Mouse (Mus musculus): ENCODE results near the gene Trim46. TPM values are rescaled to one million over a fixed set of nuclear protein-coding genes. Genes with fewer than 3 reads are reported as not detected.
A peak's percentile ranks its signal among the peaks of the same experiment; 100 is the strongest.

The Trim46 gene
- total and polyA plus RNA-seq, 2 experiments from 2014 or later, result 63.5 to 98.3 TPM

GRCm38 (mm10) chr3:89271760-89272159, 25.7 kb upstream of the Trim46 start:
- no peak overlapping the region for H3K9ac ChIP-seq

GRCm38 (mm10) chr3:89270891-89271290, 24.8 kb upstream of the Trim46 start:
- WGBS, result 43% methylated on average over 6 of the region's 6 CpGs
- peak overlapping the region; percentile 56; the same call in 1 of the 2 replicates for H3K4me3 ChIP-seq (ENCODE audit: low read depth, low read length)
- no peaks in the 10 kb centered on the region for H3K27me3 ChIP-seq (ENCODE audit: insufficient read depth, low read length)
- no peaks in the 10 kb centered on the region for H3K36me3 ChIP-seq (ENCODE audit: insufficient read depth)
- DNase-seq (peak; percentile 33), ATAC-seq (no peak)
- H3K9me3 ChIP-seq (ENCODE audit: low read length), result no peaks in the 10 kb centered on the region
- peaks cover 22% of the 10 kb centered on the region for H3K4me1 ChIP-seq (ENCODE audit: insufficient read depth)
- peak overlapping the region; percentile 70; the same call in 1 of the 2 replicates for H3K9ac ChIP-seq
- no peak for TF ChIP-seq CTCF (IDR thresholded peaks at IDR 0.05; ENCODE audit: low read depth)
- H3K27ac ChIP-seq (ENCODE audit: low read depth, low read length), result peak overlapping the region; percentile 74; the same call in 1 of the 2 replicates
- H3K4me2 ChIP-seq (ENCODE audit: low read depth), result peak overlapping the region; percentile 86

More at GRCm38 (mm10) chr3:89271760-89272159, 25.7 kb upstream of the Trim46 start:
- Histone ChIP-seq H3K36me3 (ENCODE audit: insufficient read depth) (no peaks in the 10 kb centered on the region), H3K27me3 (ENCODE audit: insufficient read depth, low read length) (no peaks in the 10 kb centered on the region), H3K4me1 (ENCODE audit: insufficient read depth) (peaks cover 19% of the 10 kb centered on the region), H3K9me3 (ENCODE audit: low read length) (no peaks in the 10 kb centered on the region), H3K4me3 (ENCODE audit: low read depth, low read length) (no peak overlapping the region), H3K27ac (ENCODE audit: low read depth, low read length) (no peak overlapping the region), H3K4me2 (ENCODE audit: low read depth) (no peak overlapping the region)
- DNase-seq (no peak), ATAC-seq (no peak)
- TF ChIP-seq CTCF (IDR thresholded peaks at IDR 0.05; ENCODE audit: low read depth), result no peak
- 54% methylated on average over 6 of the region's 6 CpGs for WGBS

DNA sequence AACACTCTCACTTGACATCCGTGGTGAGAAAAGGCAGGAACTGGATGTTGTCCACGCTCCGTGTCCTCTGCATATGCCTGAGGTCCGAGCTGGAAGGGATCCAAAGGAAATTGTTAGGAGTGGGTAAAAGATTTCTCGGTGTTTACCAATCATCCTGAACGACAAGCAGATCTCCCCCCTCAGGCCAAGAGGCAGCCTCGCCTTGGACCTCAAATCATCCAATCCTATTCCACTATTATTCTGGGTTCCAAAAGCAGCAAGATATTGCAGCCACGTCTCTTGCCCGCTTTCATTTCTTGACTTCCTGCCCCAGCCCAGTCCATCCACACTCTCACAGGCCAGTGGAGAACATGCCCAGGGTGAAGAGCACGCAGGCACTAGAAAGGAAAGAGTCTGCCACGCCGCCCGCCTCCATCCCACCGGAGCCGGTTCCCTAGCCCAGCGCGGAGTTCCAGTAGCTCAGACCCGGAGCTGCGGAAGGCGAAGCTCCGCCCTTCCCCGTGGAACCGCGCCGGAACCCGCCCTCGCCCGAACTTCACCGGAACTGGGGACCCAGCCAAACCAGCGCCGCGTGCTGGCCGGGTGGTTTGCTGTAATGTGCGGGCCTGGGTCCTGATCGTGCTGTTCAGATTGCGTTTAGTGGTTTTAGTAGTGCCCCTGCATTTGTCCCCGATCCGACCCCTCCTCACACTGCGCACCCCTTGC, 24.1 kb upstream of the Trim46 start, which contains the start of gene Slc50a1:
Gene Slc50a1 (minus strand): TSS at position 520 of the 705 bp plus-strand sequence.
- Histone ChIP-seq H3K27ac (ENCODE audit: low read depth, low read length) (peak within 1 kb of the TSS; percentile 74), H3K4me2 (ENCODE audit: low read depth) (peak within 1 kb of the TSS; percentile 86), H3K36me3 (ENCODE audit: insufficient read depth) (no peaks in the 10 kb centered on the region), H3K4me3 (ENCODE audit: low read depth, low read length) (peak within 1 kb of the TSS; percentile 56), H3K27me3 (ENCODE audit: insufficient read depth, low read length) (no peaks in the 10 kb centered on the region), H3K9me3 (ENCODE audit: low read length) (no peaks in the 10 kb centered on the region), H3K9ac (peak within 1 kb of the TSS; percentile 70), H3K4me1 (ENCODE audit: insufficient read depth) (peaks cover 25% of the 10 kb centered on the region)
- TF ChIP-seq CTCF (IDR thresholded peaks at IDR 0.05; ENCODE audit: low read depth), result peak; percentile 71
- peak; percentile 87 for DNase-seq
- ATAC-seq, result peak; percentile 80
- WGBS, result 3% methylated on average over 39 of the region's 39 CpGs

DNA sequence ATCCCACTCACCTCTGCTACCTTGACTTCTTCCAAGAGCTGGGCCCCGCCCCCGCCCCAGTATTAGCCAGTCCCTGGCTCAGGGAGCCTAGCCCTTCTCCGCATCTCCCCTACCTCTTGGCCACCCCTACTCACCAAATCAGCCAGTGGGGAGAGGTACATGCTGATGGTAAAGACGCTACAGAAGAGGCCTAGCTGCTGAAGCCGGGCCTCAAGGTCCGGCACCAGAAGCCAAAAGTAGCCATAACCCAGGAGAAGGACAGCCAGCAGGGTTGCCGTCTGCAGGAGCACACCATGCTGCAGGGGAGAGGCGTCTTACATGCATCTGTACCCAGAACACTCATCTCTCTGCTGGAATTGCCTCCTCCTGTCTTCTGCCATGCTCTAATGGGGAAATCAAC, 22.8 kb upstream of the Trim46 start:
- Histone ChIP-seq H3K4me2 (ENCODE audit: low read depth) (peak overlapping the region; percentile 86; the same call in 1 of the 2 replicates), H3K9me3 (ENCODE audit: low read length) (no peaks in the 10 kb centered on the region), H3K4me3 (ENCODE audit: low read depth, low read length) (no peak overlapping the region), H3K9ac (no peak overlapping the region), H3K4me1 (ENCODE audit: insufficient read depth) (peaks cover 25% of the 10 kb centered on the region), H3K27ac (ENCODE audit: low read depth, low read length) (no peak overlapping the region), H3K27me3 (ENCODE audit: insufficient read depth, low read length) (no peaks in the 10 kb centered on the region), H3K36me3 (ENCODE audit: insufficient read depth) (no peaks in the 10 kb centered on the region)
- no peak for TF ChIP-seq CTCF (IDR thresholded peaks at IDR 0.05; ENCODE audit: low read depth)
- ATAC-seq (no peak), DNase-seq (no peak)
- 54% methylated on average over 8 of the region's 8 CpGs for WGBS

DNA sequence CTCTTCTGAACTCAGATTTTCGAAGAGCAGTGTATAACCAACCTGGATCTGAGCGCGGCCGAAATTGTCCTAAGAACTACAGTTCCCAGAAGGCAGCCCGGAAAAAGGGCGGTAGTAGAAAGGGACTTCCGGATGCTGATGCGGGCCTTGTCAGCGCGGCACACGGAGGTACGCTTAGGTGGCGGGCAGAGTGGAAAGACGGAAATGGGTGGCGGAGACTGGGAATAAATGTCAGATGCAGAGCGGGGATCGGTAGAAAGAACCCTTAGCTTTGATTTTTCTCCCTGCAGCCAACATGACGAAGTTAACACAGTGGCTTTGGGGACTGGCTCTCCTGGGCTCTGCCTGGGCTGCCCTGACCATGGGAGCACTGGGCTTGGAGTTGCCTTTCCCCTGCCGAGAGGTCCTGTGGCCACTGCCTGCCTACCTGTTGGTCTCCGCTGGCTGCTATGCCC, 20.4 kb upstream of the Trim46 start:
- peaks cover 25% of the 10 kb centered on the region for H3K4me1 ChIP-seq (ENCODE audit: insufficient read depth)
- H3K36me3 ChIP-seq (ENCODE audit: insufficient read depth), result no peaks in the 10 kb centered on the region
- ATAC-seq, result peak; percentile 93
- WGBS, result under 1% methylated on average over 20 of the region's 20 CpGs
- H3K27me3 ChIP-seq (ENCODE audit: insufficient read depth, low read length), result no peaks in the 10 kb centered on the region
- DNase-seq, result peak; percentile 89
- H3K27ac ChIP-seq (ENCODE audit: low read depth, low read length), result peak overlapping the region; percentile 78
- H3K4me2 ChIP-seq (ENCODE audit: low read depth), result peak overlapping the region; percentile 92
- H3K9ac ChIP-seq, result peak overlapping the region; percentile 77
- no peaks in the 10 kb centered on the region for H3K9me3 ChIP-seq (ENCODE audit: low read length)
- peak overlapping the region; percentile 62 for H3K4me3 ChIP-seq (ENCODE audit: low read depth, low read length)
- no peak for TF ChIP-seq CTCF (IDR thresholded peaks at IDR 0.05; ENCODE audit: low read depth)

DNA sequence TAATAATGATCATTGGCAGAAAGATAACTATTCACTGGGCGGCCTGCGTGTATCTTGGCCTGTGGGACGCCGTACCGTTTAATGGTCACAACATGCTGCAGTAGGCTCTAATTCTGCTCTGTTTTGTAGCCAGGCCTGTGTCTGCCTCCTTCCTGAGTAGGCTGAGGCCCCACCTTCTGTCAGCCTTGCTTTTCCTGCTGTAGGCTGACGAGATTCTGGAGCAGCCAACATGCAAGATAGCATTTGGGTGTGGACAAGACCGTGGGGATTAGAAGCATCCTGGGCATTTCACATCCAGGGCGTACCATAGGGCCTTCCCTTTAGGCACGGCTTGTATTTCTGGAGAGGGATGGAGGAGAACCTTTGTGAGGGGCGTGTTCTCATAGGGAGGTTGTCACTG, 16.3 kb upstream of the Trim46 start:
- no peaks in the 10 kb centered on the region for H3K27me3 ChIP-seq (ENCODE audit: insufficient read depth, low read length)
- DNase-seq (no peak), ATAC-seq (no peak)
- H3K4me1 ChIP-seq (ENCODE audit: insufficient read depth), result peaks cover 13% of the 10 kb centered on the region
- H3K9me3 ChIP-seq (ENCODE audit: low read length), result no peaks in the 10 kb centered on the region
- TF ChIP-seq CTCF (IDR thresholded peaks at IDR 0.05; ENCODE audit: low read depth), result no peak
- no peaks in the 10 kb centered on the region for H3K36me3 ChIP-seq (ENCODE audit: insufficient read depth)
- no peak overlapping the region for H3K4me3 ChIP-seq (ENCODE audit: low read depth, low read length)
- WGBS, result 78% methylated on average over 10 of the region's 10 CpGs
- no peak overlapping the region for H3K4me2 ChIP-seq (ENCODE audit: low read depth)
- H3K9ac ChIP-seq, result no peak overlapping the region
- no peak overlapping the region for H3K27ac ChIP-seq (ENCODE audit: low read depth, low read length)

DNA sequence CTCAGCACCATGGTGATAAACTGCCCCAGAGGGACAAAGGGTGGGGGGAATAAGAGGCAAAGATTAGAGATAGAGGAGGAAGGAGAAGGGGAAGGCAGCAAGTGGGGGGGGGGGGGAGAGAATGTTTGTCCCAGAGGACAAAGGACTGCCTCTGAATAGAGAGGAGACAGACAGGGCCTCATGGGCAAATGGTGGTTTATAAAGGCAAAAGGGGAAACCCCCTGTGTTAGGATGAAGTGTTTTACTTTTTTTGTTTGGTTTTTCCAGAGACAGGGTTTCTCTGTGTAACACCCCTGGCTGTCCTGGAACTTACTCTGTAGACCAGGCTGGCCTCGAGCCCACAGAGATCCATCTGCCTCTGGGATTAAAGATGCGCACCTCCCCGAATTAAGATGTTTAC, 14.1 kb upstream of the Trim46 start:
- WGBS, result 60% methylated on average over 3 of the region's 3 CpGs
- H3K27ac ChIP-seq (ENCODE audit: low read depth, low read length), result no peak overlapping the region
- no peaks in the 10 kb centered on the region for H3K27me3 ChIP-seq (ENCODE audit: insufficient read depth, low read length)
- ATAC-seq, result no peak
- H3K4me2 ChIP-seq (ENCODE audit: low read depth), result no peak overlapping the region
- H3K4me1 ChIP-seq (ENCODE audit: insufficient read depth), result no peaks in the 10 kb centered on the region
- no peak for TF ChIP-seq CTCF (IDR thresholded peaks at IDR 0.05; ENCODE audit: low read depth)
- H3K36me3 ChIP-seq (ENCODE audit: insufficient read depth), result no peaks in the 10 kb centered on the region
- DNase-seq, result no peak
- H3K4me3 ChIP-seq (ENCODE audit: low read depth, low read length), result no peak overlapping the region
- H3K9ac ChIP-seq, result no peak overlapping the region
- no peaks in the 10 kb centered on the region for H3K9me3 ChIP-seq (ENCODE audit: low read length)

Data from forebrain, postnatal 0 days (tissue).